Mouse (Mus musculus) spleen, postnatal 36 days (tissue): ENCODE measurements around the gene Rbm28.

Source experiments
- DNase-seq, 2 experiments: peaks; one replicate each; pipeline ENCODE4 v3.0.0; 2022; ENCODE audit warnings: low spot score in 2 of 2, mixed read lengths in 1 of 2

The Rbm28 gene

DNA sequence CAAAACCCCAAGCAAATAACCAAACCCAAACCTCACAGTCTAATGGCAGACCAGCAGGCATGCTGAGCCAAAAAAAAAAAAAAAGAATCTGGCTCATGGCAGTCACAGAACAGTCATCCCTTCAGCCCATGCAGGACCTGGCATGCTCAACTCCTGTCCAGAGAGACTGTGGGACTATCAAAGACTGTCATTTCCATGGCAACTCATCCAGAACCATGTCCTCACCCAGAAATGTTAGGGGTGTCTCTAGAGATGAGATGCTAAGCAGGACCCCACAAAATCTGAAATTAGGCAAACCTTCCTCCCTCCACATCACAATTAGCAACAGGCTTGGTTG is 90.7 kb downstream of the Rbm28 start:
- no peak for DNase-seq
